Mouse (Mus musculus) liver (tissue): ENCODE measurements around the gene Lgr6.
A peak's percentile ranks its signal among the peaks of the same experiment; 100 is the strongest.

ENCODE experiments used
- DNase-seq: peaks from one replicate; pipeline ENCODE4 v3.0.0-alpha.2; 2020; ENCODE audit warnings: mixed read lengths

Lgr6 gene

GRCm38 (mm10) chr1:135105124-135105523, at the start of gene Lgr6:
Gene Lgr6 (minus strand): TSS chr1:135105276.
- DNase-seq: no peak

DNA sequence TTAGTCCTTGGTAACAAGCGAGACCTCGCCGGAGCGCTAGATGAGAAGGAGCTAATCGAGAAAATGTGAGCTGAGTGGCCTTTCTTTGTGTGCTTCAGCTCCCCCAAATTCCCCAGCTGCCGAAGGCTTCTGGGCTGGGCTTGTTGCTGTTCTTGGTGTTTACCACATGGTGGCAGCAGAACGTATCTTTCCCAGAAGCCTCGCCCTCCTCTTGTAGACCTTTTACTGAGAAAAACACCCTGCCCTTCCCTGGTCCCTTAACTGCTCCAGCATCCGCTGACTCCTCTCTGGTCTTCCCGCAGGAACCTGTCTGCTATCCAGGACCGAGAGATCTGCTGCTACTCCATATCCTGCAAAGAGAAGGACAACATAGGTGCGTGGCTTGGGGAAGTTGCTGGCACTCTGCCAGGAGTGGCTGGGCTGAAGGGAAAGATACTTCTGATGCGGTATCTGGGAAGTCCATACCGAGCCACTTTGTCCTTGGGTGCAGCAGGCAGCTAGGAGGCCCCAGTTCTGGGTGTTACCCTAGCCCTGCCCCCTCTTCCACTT, 49.4 kb upstream of the Lgr6 start:
- DNase-seq: peak; percentile 70

GRCm38 (mm10) chr1:135154011-135154410, 48.9 kb upstream of the Lgr6 start:
- no peak for DNase-seq

GRCm38 (mm10) chr1:135148996-135149395, 43.9 kb upstream of the Lgr6 start:
- no peak for DNase-seq

DNA sequence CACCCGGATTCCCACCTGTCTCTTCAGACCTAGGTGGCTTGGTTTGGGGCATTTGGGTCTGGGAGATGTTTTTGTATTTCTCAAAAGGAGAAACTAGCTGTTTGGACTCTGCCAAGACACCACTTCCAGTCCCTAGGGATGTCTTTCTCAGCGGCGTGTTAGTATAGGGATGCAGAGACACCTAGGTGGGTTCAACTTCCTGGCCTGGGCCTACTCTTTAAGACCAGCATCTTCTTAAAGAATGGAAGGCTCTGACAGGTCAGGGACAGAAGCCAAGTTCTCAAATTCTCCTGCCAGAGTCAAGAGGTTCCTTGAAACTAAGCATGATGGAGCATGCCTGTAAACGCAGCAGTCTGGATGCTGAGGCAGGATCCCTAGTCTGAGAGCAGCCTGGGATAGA, 43.4 kb upstream of the Lgr6 start:
- DNase-seq: no peak

- no peak for DNase-seq
These were observed 42.6 kb upstream of the Lgr6 start for GRCm38 (mm10) chr1:135147702-135148058.

DNA sequence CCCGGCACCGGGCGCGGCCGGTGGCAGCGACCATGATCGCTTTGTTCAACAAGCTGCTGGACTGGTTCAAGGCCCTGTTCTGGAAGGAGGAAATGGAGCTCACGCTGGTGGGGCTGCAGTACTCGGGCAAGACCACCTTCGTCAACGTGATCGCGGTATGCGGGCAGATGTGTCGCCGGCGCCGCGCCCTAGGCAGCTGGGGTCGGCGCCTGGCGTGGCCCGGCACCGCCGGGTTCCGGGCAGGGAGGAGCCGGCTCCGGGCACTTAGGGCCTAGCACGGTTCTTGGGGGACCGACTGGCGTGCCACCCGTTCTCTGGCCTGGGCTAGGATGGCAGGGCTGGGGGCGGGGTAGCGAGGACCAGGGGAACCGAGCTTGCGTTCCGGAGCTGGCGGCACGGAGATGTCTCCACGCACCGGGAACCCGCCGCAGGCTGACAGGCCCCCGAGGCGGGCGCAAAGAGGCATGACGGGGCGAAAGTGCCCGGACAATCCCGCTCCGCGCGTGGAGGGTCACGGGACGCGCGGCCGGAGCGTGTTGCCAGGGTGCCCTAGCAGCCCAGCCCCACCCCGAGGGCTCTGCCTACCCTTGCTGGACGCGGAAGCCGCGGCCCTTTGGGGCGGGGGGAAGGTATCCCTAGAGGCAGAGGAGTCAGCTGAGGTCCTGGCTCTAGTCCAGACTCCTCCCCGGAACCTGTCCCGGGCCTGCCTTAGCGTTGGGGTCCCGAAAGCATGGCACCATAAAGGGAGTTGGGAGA, 42.0 kb upstream of the Lgr6 start:
- peak; percentile 76 for DNase-seq

GRCm38 (mm10) chr1:135146077-135146945, 41.2 kb upstream of the Lgr6 start, which contains the start of gene Arl8a:
Gene Arl8a (plus strand): TSS chr1:135146824.
- DNase-seq: peak; percentile 90

DNA sequence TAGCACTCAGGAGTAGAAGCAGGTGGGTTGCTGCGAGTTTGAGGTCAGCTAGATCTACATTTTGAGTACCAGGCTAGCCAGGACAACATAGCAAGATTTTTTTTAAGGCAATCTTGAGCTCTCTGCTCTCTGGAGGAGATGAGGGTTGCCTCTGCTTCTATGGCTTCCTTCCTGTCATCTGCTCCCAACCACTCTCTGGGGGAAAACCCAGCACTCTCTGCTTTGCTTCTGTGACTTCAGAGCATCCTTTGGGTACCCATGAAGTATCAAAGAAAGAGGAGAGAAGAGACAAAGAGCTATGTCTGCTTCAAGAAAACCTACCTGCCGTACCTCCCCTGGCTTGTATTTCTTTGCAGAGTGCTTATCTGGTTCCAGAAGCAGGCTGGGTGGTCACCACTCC, 38.9 kb upstream of the Lgr6 start:
- DNase-seq: no peak

DNA sequence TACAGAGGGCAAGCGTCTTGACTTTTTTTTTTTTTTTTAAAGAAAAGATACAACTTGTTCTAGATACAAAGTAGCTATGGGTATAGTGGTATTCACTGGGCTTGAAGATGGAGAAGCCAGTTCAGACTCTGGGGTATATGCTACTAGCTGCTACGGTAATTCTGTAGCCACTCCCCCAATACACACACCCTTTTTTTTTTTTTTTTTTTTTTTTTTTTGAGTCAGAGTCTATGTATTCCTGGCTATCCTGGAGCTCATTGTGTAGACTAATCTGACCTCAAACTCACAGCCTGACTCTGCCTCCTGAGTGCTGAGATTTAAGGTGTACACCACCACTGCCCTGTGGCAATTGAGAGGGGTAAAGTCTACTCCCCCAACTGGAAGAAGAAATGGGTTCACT, 37.4 kb upstream of the Lgr6 start:
- no peak for DNase-seq

- peak; percentile 43 for DNase-seq
These were observed 34.8 kb upstream of the Lgr6 start for GRCm38 (mm10) chr1:135139906-135140305.

GRCm38 (mm10) chr1:135136500-135136899, 31.4 kb upstream of the Lgr6 start:
- peak; percentile 81 for DNase-seq

- DNase-seq: no peak
These were observed 30.2 kb upstream of the Lgr6 start for GRCm38 (mm10) chr1:135135111-135135787.

DNA sequence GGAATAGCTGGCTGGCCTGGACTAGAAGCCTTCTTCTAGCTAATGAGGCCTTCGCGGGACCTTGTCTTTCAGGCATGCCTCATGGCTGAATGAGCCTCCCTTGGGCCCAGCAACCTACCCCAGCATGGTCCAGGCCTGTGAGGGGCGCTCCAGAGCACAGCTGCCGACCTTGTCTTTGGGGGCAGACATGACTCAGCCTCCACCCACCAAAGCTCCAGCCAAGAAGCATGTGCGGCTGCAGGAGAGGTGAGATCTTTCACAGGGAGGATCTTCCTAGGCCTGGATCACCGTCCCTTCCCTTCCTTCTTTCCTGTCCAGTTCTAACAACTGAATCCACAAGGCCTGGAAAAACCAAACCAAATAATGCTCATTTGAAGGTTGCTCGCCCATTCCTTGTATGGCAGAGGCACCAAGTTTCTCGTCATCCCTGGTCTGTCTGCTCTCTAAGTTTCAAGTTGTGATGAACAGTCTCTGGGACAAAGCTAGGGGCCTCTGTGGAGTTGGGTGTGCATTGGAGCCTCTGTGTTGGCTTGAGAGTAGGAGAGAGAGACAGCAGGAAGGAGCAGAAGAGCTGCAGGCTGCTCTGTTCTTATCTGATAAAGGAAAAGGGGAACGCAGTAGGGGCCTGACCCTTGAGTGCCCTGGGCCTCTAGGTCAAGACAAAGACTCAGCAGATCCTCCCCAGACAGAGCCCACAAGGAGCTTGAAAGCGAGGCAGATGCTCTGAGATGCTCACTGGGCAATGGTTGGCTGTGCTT, 28.8 kb upstream of the Lgr6 start:
- DNase-seq: peak; percentile 55

GRCm38 (mm10) chr1:135132893-135133369, 27.9 kb upstream of the Lgr6 start:
- peak; percentile 64 for DNase-seq

DNA sequence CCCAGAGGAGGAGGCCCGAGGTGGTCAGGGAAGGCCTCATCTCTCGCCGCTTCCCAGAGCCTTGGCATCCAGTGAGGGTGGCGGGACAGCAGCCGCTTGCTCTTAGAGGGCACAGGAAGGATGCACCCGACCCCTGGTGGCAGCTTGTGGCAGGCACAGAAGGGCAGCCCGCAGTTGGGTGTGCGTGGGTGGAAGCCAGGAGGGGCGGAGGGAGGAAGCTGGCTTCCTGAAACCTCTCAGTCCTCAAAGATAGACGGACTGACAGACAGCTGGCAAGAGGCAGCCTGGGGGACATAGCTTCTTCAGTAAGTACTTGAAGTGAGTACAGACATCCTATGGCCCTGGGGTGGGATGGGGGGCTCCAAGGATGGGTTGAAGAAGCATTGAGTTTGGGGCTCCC, 27.4 kb upstream of the Lgr6 start, which contains the start of gene Ptpn7:
TSS of gene Ptpn7 (plus strand) at position 228 of the 400 bp plus-strand sequence.
- DNase-seq: peak; percentile 84

DNA sequence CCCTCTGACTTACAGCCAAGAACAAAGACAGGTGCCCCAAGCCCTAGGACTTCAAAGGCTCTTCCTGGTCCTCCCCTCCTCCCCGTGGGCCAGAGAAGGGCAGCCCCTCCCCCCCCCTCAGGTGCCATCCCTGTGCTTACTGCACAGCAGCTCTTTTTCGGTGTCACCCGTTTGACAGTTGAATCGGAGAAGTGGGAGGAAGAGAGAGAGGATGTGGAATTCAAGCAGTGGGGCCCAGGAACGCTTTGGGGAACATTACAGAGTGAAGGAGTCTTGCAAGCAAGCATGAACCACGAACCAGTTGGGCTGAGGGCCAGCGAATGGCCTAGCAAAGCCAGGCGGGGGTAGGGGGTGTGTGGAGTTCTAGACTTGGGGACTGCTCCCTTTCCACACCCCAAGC, 26.5 kb upstream of the Lgr6 start:
- no peak for DNase-seq

- peak; percentile 63 for DNase-seq
These were observed 26.0 kb upstream of the Lgr6 start for GRCm38 (mm10) chr1:135131034-135131433.

GRCm38 (mm10) chr1:135130376-135131018, 25.4 kb upstream of the Lgr6 start:
- DNase-seq: no peak

- no peak for DNase-seq
These were observed 24.6 kb upstream of the Lgr6 start for GRCm38 (mm10) chr1:135129543-135130183.

- no peak for DNase-seq
These were observed 23.9 kb upstream of the Lgr6 start for GRCm38 (mm10) chr1:135128986-135129385.
